Mouse (Mus musculus): ENCODE data around the gene Prrt4. TPM values are rescaled to one million over a fixed set of nuclear protein-coding genes. Genes with fewer than 3 reads are reported as not detected.

The Prrt4 gene
- polyA plus RNA-seq, 1 experiment from 2014 or later: 13.9 TPM

DNA sequence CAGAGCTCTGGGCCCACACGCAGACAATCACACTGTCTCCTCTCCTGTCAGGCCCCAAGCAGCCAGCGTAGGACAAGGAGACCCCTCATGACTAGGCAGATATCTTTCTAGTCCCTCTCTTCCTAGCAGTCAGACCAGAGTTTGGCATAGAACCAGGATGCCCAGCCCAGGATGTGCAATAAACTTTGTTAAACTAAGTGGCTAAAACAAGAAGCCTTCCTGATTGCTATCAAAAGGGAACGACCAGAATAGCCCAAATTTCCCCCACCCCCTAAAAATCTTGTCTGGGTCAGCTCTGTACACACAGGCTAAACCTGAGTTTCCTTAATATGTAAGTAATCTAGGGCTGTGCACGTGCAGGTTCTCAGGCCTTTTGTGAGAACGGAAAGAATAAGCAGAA, 28.8 kb upstream of the Prrt4 start:
- peaks cover 30% of the 10 kb centered on the region for H3K36me3 ChIP-seq
- no peak overlapping the region for H3K4me3 ChIP-seq (replicated peaks)
- no peak overlapping the region for H3K27ac ChIP-seq (replicated peaks)
- H3K9me3 ChIP-seq (replicated peaks): no peaks in the 10 kb centered on the region
- H3K9ac ChIP-seq (replicated peaks): no peak overlapping the region
- no peaks in the 10 kb centered on the region for H3K27me3 ChIP-seq (replicated peaks)
- no peak for ATAC-seq (ENCODE audit: low FRiP score)
- 80% methylated on average over 5 of the region's 5 CpGs for WGBS
- H3K4me1 ChIP-seq: peaks cover 39% of the 10 kb centered on the region
- H3K4me2 ChIP-seq: no peak overlapping the region

DNA sequence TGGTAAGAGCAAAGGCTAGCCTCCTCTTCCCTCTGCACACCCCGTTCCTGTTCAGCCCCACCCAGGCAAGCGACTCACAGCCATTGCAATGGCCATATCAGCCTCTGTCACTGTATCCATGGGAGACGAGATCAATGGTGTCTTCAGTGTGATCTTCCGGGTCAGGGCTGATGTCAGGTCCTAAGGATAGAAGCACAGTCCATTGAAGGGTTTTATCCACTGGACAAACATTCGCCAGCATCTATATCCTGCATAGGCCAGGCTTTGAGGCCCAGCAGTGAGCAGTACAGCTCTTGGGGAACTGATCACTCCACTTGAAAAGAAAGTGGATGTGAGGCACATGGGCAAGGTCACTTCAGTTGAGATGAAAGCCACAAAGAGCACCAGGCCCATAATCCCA, 27.6 kb upstream of the Prrt4 start:
- Histone ChIP-seq H3K27ac (replicated peaks) (no peak overlapping the region), H3K9ac (replicated peaks) (no peak overlapping the region), H3K4me1 (peaks cover 30% of the 10 kb centered on the region), H3K4me3 (replicated peaks) (no peak overlapping the region), H3K36me3 (peaks cover 42% of the 10 kb centered on the region), H3K27me3 (replicated peaks) (no peaks in the 10 kb centered on the region), H3K4me2 (no peak overlapping the region), H3K9me3 (replicated peaks) (no peaks in the 10 kb centered on the region)
- no peak for ATAC-seq (ENCODE audit: low FRiP score)
- 86% methylated on average over 5 of the region's 5 CpGs for whole genome bisulfite sequencing

DNA sequence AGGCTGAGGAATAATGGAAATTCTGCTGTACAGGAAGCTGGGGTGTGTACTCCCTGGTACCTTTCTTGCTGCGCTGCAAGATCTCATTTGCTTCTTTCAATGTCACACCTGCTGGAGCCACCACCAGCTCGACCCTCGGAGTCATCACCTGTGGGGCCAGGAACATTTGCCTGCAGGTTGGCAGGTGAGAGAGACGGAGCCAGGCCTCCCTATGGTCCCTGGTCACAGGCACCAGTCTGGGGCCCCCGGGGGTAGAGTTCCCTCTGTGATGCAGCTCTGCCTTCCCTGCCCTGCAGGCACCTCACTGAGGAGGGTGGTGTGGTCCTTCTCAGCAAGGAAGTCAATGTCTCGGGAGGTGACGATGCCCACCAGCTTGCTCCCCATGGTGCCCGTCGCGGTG, 26.6 kb upstream of the Prrt4 start:
- Histone ChIP-seq H3K27me3 (replicated peaks) (no peaks in the 10 kb centered on the region), H3K9me3 (replicated peaks) (no peaks in the 10 kb centered on the region), H3K9ac (replicated peaks) (no peak overlapping the region), H3K27ac (replicated peaks) (no peak overlapping the region), H3K4me3 (replicated peaks) (no peak overlapping the region), H3K4me2 (no peak overlapping the region), H3K4me1 (peaks cover 24% of the 10 kb centered on the region), H3K36me3 (peaks cover 49% of the 10 kb centered on the region)
- no peak for ATAC-seq (ENCODE audit: low FRiP score)
- WGBS: 93% methylated on average over 10 of the region's 10 CpGs

DNA sequence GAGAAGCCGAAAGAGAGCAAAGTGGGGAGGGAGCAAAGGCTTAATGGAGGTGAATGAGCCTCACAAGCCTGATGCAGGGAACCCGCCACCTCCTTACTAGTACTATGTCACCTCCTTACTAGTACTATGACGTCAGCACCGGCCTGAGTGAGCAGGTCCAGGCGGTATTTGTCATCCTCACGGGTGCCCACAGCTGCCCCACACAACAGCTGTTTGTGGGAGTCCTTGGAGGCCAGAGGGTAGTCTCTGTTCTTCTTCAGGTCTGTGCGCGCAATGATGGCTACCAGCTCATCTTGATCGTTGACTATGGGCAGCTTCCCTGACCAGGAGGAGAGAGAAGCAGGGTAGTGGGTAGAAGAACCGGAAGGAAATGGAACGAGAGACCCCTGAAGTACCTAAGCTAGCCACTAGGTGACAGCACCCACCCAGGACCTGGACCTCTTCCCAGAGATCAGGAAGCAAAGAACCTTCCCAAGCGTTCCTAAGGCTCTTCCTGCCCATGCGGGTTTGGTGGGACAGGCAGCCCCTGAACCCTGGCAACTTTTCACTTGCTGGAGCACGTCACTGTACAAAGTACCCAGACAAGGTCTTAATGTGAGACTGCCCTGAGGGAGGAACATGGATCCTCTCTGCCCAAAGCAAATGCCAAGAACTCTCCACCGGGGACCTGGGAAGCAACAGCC, 25.7 kb upstream of the Prrt4 start:
- Histone ChIP-seq H3K4me3 (replicated peaks) (no peak overlapping the region), H3K36me3 (peaks cover 50% of the 10 kb centered on the region), H3K27me3 (replicated peaks) (no peaks in the 10 kb centered on the region), H3K9ac (replicated peaks) (no peak overlapping the region), H3K4me1 (peaks cover 16% of the 10 kb centered on the region), H3K9me3 (replicated peaks) (no peaks in the 10 kb centered on the region), H3K27ac (replicated peaks) (no peak overlapping the region), H3K4me2 (no peak overlapping the region)
- WGBS: 60% methylated on average over 15 of the region's 15 CpGs
- ATAC-seq (ENCODE audit: low FRiP score): peak; percentile 22; the same call in 1 of the 2 replicates

DNA sequence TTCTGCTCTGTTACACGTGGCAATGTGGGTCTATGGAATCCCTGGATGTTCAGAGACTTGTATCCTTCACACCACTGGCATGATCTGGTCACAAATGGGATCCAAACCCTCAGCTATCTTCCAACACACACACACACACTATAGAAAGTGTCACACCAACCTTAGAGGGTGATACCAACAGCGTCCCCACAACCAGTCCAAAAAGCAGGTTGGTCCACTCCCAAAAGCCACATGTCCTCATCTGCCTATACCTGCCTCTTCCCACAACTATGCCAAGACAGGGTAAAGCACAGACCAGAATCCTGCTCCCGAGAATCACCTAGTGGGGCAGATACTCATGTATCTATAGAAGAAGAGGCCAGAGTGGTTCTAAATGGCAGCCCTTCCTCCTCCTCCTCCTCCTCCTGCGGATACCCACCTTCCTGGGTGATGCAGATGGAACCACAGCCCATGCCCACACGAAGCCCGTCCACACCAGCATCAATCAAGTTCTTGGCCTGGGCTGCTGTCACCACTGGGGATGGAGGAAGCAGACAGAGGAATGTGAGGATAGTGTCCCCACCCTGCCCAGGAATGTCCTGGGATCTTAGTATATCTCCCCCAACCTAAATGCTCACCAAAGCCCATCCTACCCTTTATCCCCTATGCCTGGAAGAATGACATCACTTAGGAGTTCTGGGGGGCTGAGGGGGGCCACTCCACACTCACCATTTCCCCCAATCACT, 24.6 kb upstream of the Prrt4 start:
- H3K27me3 ChIP-seq (replicated peaks): 0 out of 2 replicates have a peak, but pooled peaks cover 3% of the 10 kb centered on the region
- no peaks in the 10 kb centered on the region for H3K9me3 ChIP-seq (replicated peaks)
- no peak overlapping the region for H3K4me3 ChIP-seq (replicated peaks)
- H3K9ac ChIP-seq (replicated peaks): no peak overlapping the region
- ATAC-seq (ENCODE audit: low FRiP score): no peak
- H3K4me2 ChIP-seq: no peak overlapping the region
- H3K4me1 ChIP-seq: peaks cover 10% of the 10 kb centered on the region
- no peak overlapping the region for H3K27ac ChIP-seq (replicated peaks)
- 91% methylated on average over 6 of the region's 6 CpGs for WGBS
- H3K36me3 ChIP-seq: peaks cover 50% of the 10 kb centered on the region

DNA sequence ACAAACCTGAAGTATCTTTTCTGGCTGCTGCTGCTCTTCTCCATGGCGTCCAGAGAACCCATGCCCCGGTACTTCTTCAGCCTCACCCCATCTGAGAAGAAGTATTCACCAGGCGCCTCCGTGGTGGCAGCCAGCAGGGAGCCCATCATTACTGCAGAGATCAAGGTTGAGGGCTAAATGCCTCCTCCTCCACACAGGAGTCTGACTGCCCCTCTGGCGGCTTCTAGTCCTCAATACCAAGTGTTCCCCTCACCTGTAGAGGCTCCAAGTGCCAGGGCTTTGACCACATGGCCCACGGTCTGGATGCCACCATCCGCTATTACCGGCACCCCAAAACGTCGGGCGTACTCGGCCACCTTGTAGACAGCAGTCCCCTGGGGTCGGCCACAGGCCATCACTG, 23.7 kb upstream of the Prrt4 start:
- no peak overlapping the region for H3K27ac ChIP-seq (replicated peaks)
- H3K27me3 ChIP-seq (replicated peaks): 0 out of 2 replicates have a peak, but pooled peaks cover 3% of the 10 kb centered on the region
- no peak for ATAC-seq (ENCODE audit: low FRiP score)
- peaks cover 12% of the 10 kb centered on the region for H3K4me1 ChIP-seq
- no peak overlapping the region for H3K4me2 ChIP-seq
- no peak overlapping the region for H3K9ac ChIP-seq (replicated peaks)
- no peaks in the 10 kb centered on the region for H3K9me3 ChIP-seq (replicated peaks)
- no peak overlapping the region for H3K4me3 ChIP-seq (replicated peaks)
- WGBS: 92% methylated on average over 13 of the region's 13 CpGs
- H3K36me3 ChIP-seq: peaks cover 50% of the 10 kb centered on the region

DNA sequence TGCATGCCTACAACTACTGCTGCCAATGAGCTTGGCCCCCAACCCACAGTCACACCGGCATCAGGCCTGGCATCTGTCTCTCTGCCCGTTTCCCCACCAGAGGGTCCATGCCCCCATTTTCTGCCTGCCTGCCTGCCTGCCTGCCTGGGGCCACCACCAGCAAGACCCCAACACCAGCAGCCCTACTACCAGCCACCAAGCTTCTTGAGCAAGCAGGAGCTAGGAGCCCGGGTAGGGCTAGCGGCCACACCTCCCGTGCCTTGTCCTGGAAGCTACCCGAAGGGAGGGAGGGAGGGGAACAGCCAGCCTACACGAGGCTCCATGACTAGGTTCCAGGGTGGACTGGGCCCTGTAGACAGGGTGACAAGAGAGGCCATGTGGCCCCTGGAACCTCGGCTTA, 22.6 kb upstream of the Prrt4 start:
- H3K4me2 ChIP-seq: no peak overlapping the region
- peaks cover 48% of the 10 kb centered on the region for H3K36me3 ChIP-seq
- ATAC-seq (ENCODE audit: low FRiP score): no peak
- H3K27ac ChIP-seq (replicated peaks): no peak overlapping the region
- peaks cover 16% of the 10 kb centered on the region for H3K4me1 ChIP-seq
- no peak overlapping the region for H3K4me3 ChIP-seq (replicated peaks)
- no peak overlapping the region for H3K9ac ChIP-seq (replicated peaks)
- H3K9me3 ChIP-seq (replicated peaks): no peaks in the 10 kb centered on the region
- H3K27me3 ChIP-seq (replicated peaks): 0 out of 2 replicates have a peak, but pooled peaks cover 7% of the 10 kb centered on the region
- 88% methylated on average over 8 of the region's 8 CpGs for WGBS

DNA sequence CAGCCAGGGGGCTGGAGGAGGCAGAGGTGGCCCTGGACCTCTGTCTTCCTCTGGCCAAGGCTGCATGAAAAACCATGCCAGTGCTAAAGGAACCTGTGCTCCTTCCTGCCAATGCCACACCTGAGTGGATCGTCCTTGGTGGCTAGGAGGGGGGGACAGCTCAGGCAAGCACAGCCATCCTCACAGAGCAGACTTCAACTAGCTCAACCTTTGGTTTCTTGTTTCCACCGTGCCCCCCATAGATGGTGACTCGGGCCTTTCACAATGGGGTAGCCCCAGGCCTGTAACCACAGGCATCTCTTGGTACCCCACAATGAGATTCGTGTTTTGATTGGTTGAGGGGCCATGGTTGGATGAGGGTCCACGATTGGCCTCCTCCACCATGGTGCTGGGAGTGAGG, 22.0 kb upstream of the Prrt4 start:
- Histone ChIP-seq H3K27me3 (replicated peaks) (0 out of 2 replicates have a peak, but pooled peaks cover 7% of the 10 kb centered on the region), H3K27ac (replicated peaks) (no peak overlapping the region), H3K4me2 (no peak overlapping the region), H3K9me3 (replicated peaks) (no peaks in the 10 kb centered on the region), H3K4me3 (replicated peaks) (no peak overlapping the region), H3K36me3 (peaks cover 43% of the 10 kb centered on the region), H3K4me1 (peaks cover 16% of the 10 kb centered on the region), H3K9ac (replicated peaks) (no peak overlapping the region)
- ATAC-seq (ENCODE audit: low FRiP score): no peak
- 95% methylated on average over 5 of the region's 5 CpGs for WGBS

DNA sequence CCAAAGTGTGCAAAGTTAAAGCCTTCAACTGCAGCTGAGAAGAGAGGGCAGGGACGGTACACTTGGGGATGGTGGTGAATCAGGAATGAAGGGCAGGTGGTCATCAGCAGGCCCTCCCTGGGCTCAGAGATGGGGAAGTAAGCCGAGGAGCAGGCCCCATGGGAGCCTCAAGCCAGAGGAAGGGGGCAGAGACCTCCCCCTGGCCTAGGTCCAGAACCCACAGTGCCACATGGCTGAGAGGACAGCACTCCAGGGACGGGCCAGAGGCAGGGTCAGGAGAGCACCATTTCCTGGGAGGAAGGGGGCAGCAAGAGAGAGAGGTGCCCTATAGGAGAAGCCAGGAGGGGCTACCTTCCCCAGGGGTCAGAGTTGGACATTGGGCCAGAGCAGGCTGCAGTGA, 21.1 kb upstream of the Prrt4 start:
- Histone ChIP-seq H3K36me3 (peaks cover 36% of the 10 kb centered on the region), H3K4me3 (replicated peaks) (no peak overlapping the region), H3K4me1 (peaks cover 22% of the 10 kb centered on the region), H3K4me2 (no peak overlapping the region), H3K9ac (replicated peaks) (no peak overlapping the region), H3K27ac (replicated peaks) (no peak overlapping the region), H3K9me3 (replicated peaks) (no peaks in the 10 kb centered on the region), H3K27me3 (replicated peaks) (0 out of 2 replicates have a peak, but pooled peaks cover 7% of the 10 kb centered on the region)
- ATAC-seq (ENCODE audit: low FRiP score): no peak
- 72% methylated on average over 3 of the region's 3 CpGs for WGBS

DNA sequence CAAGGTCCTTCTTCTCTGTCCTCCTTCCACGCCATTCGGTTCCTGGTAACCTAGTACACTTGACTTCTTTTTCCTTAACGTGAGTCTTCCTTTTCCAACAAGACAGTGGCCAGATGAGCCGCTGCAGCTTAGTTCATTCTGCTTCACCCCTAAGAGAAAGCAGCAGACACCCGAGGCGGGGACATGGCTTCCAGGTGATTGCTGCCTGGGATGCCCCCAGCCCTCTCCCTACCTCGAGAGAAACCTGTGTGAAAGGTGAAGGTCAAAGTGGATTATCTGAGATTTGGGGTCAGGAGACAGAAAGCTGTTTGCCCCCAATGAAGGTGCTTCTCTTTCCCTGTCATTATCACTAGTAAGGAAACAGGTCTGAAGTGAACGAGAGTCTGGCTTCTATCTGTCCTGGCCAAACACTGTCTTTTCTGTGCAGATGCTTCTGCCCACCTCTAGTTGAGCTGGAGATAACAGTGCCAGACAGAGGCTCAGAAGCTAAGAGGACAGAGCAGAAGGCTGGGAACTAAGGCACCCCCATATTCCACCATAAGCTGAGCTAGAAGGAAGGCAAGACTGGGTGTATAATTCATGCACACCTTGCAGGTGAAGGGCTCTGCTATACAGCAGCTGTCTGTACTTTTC, 20.0 kb upstream of the Prrt4 start:
- Histone ChIP-seq H3K27me3 (replicated peaks) (0 out of 2 replicates have a peak, but pooled peaks cover 7% of the 10 kb centered on the region), H3K36me3 (peaks cover 31% of the 10 kb centered on the region), H3K4me1 (peaks cover 22% of the 10 kb centered on the region), H3K4me3 (replicated peaks) (peak overlapping the region; percentile 35), H3K27ac (replicated peaks) (peak overlapping the region; percentile 54; the same call in 1 of the 2 replicates), H3K9ac (replicated peaks) (peak overlapping the region; percentile 37; the same call in 1 of the 2 replicates), H3K9me3 (replicated peaks) (no peaks in the 10 kb centered on the region), H3K4me2 (peak overlapping the region; percentile 64)
- WGBS: 38% methylated on average over 8 of the region's 8 CpGs
- peak; percentile 9; the same call in 1 of the 2 replicates for ATAC-seq (ENCODE audit: low FRiP score)

DNA sequence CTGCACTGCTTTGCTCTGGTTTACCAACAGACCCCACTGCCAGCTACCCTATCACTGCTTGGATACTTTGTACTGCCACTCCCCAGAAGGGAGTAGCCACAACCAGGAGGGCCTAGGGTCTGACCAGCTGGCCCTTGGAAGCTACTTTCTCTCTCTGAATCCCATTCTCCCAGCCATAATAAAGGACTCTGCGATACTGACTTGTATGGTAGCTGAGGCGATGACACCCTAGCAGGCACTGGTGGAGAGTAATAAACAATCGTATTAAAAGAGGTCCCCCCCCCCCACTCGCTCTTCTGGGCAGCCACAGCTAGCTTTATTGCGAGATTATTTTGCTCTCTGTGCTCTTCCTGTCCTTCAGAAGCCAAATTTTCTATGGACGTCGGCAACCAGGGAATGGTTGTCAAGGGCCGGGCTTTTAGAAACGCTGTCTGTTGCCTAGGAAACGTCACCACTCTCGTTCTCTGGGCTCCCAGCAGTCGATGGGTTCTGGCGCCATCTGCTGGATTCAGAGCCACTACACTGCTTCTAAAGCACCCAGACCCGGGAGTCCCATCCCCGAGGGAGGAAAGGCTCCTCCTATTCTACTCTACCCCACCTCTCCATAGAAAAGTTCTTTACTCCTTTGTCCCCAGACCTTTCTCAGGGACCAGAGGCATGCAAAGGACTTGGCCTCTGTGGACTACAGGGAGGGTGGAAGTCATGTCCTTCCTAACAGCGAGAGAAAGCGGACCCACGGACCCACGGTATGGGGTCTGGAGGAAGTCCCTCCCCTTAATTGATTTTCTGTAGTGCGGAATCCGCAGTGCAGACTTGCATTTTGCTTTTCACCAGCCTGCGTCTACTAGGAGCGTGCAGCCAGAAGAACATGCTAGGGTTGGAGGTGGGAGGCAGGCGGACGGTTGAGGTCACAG, 19.2 kb upstream of the Prrt4 start:
- WGBS: 8% methylated on average over 25 of the region's 25 CpGs
- peaks cover 22% of the 10 kb centered on the region for H3K4me1 ChIP-seq

More for the DNA sequence above, 19.2 kb upstream of the Prrt4 start:
- H3K9me3 ChIP-seq (replicated peaks): no peaks in the 10 kb centered on the region
- H3K27me3 ChIP-seq (replicated peaks): 0 out of 2 replicates have a peak, but pooled peaks cover 7% of the 10 kb centered on the region
- peak overlapping the region; percentile 37; the same call in 1 of the 2 replicates for H3K9ac ChIP-seq (replicated peaks)
- H3K27ac ChIP-seq (replicated peaks): peak overlapping the region; percentile 74
- H3K4me3 ChIP-seq (replicated peaks): peak overlapping the region; percentile 35
- ATAC-seq (ENCODE audit: low FRiP score): peak; percentile 90
- H3K36me3 ChIP-seq: peaks cover 24% of the 10 kb centered on the region
- peak overlapping the region; percentile 64 for H3K4me2 ChIP-seq
